Mouse (Mus musculus) adrenal gland, adult 2 months (tissue): ENCODE data around the gene Lrig3. TPM values are rescaled to one million over a fixed set of nuclear protein-coding genes. Genes with fewer than 3 reads are reported as not detected.
A peak's percentile ranks its signal among the peaks of the same experiment; 100 is the strongest.

Experiments
- DNase-seq: peaks from one replicate; pipeline ENCODE4 v3.0.0; 2021
- long read RNA-seq: library from polyadenylated mRNA; stranded (forward); transcript quantifications from one replicate; pipeline ENCODE4 v2.0.0, GENCODE M21; 2021
- polyA plus RNA-seq: library from polyadenylated mRNA; depleted of rRNA; stranded (reverse); fragments of >200 nt; gene quantifications from 2 replicates; pipeline ENCODE4 v1.2.3, GENCODE M21; 2012; rRNA removed
- total RNA-seq, 2 experiments: library from RNA; stranded (reverse); gene quantifications; 2 replicates each; pipeline ENCODE4 v1.2.3; 2021

The Lrig3 gene
- total RNA-seq (1 to 10 TPM; 4.2 to 5.8 TPM), polyA plus RNA-seq (3.6 and 4.2 TPM in 2 replicates)
- long read RNA-seq, full-length matches to known transcripts: 5 of 6 reads
- long read RNA-seq, partial matches to known transcripts: 0 of 6 reads
- long read RNA-seq, other reads (novel, unspliced or antisense): 1 of 6 reads

GRCm38 (mm10) chr10:125965968-125966480 is at the start of gene Lrig3:
Lrig3 (plus strand) TSS chr10:125966168.
- peak; percentile 92 for DNase-seq

- no peak for DNase-seq
Measured at GRCm38 (mm10) chr10:125916781-125917180, 49.2 kb upstream of the Lrig3 start.

GRCm38 (mm10) chr10:125917436-125917871 is 48.5 kb upstream of the Lrig3 start:
- no peak for DNase-seq

- no peak for DNase-seq
Measured at GRCm38 (mm10) chr10:125918994-125919393, 47.0 kb upstream of the Lrig3 start.

GRCm38 (mm10) chr10:125921654-125922446 is 44.1 kb upstream of the Lrig3 start:
- no peak for DNase-seq

GRCm38 (mm10) chr10:125929961-125930360 is 36.0 kb upstream of the Lrig3 start:
- no peak for DNase-seq

- DNase-seq: no peak
Measured at GRCm38 (mm10) chr10:125933388-125933787, 32.6 kb upstream of the Lrig3 start.

GRCm38 (mm10) chr10:125934095-125934494 is 31.9 kb upstream of the Lrig3 start:
- no peak for DNase-seq

- DNase-seq: no peak
Measured at GRCm38 (mm10) chr10:125937517-125938497, 28.2 kb upstream of the Lrig3 start.

GRCm38 (mm10) chr10:125938528-125939402 is 27.2 kb upstream of the Lrig3 start:
- DNase-seq: no peak

- no peak for DNase-seq
Measured at GRCm38 (mm10) chr10:125940316-125941059, 25.5 kb upstream of the Lrig3 start.

- no peak for DNase-seq
Measured at GRCm38 (mm10) chr10:125943098-125943497, 22.9 kb upstream of the Lrig3 start.

- DNase-seq: no peak
Measured at GRCm38 (mm10) chr10:125944762-125945504, 21.0 kb upstream of the Lrig3 start.

- no peak for DNase-seq
Measured at GRCm38 (mm10) chr10:125948842-125949474, 17.0 kb upstream of the Lrig3 start.

GRCm38 (mm10) chr10:125951633-125952032 is 14.3 kb upstream of the Lrig3 start:
- no peak for DNase-seq

- DNase-seq: no peak
Measured at GRCm38 (mm10) chr10:125954343-125954742, 11.6 kb upstream of the Lrig3 start.

GRCm38 (mm10) chr10:125954747-125955530 is 11.0 kb upstream of the Lrig3 start:
- DNase-seq: no peak

GRCm38 (mm10) chr10:125961411-125962107 is 4.4 kb upstream of the Lrig3 start:
- DNase-seq: no peak
